Mouse (Mus musculus) heart, adult 2 months (tissue): Measurements from ENCODE around the gene Limch1. TPM values are rescaled to one million over a fixed set of nuclear protein-coding genes. Genes with fewer than 3 reads are reported as not detected.

Experiments used
- DNase-seq, 2 experiments: peaks; one replicate each; pipeline ENCODE4 v3.0.0; 2021
- H3K27ac ChIP-seq: fragments of 200-600 bp; 2 replicates; pipeline ENCODE4 v1.8.1; 2022
- H3K27me3 ChIP-seq: fragments of 200-500 bp; 2 replicates; pipeline ENCODE4 v1.6.1; 2012; ENCODE audit warnings: mild to moderate bottlenecking, low read length, inconsistent platforms, mixed read lengths; ENCODE audit not compliant: control insufficient read depth, insufficient read depth
- H3K36me3 ChIP-seq: fragments of 200-500 bp; 2 replicates; pipeline ENCODE4 v1.6.1; 2012; ENCODE audit warnings: low read length, inconsistent platforms; ENCODE audit not compliant: control insufficient read depth, insufficient read depth
- H3K4me1 ChIP-seq: fragments of 200-500 bp; 2 replicates; pipeline ENCODE4 v1.6.1; 2011; ENCODE audit warnings: low read length; ENCODE audit not compliant: control insufficient read depth, insufficient read depth
- H3K4me3 ChIP-seq: fragments of 200-600 bp; 2 replicates; pipeline ENCODE4 v1.8.1; 2022
- H3K79me2 ChIP-seq: fragments of 200-500 bp; replicated peaks from 2 replicates; pipeline ENCODE4 v1.6.1; 2012; ENCODE audit warnings: mild to moderate bottlenecking, inconsistent platforms, low read length, moderate library complexity, mixed read lengths; ENCODE audit not compliant: control insufficient read depth, insufficient read depth
- H3K9ac ChIP-seq: fragments of 200-500 bp; 2 replicates; pipeline ENCODE4 v1.6.1; 2012; ENCODE audit warnings: low read depth, mild to moderate bottlenecking, control low read depth, inconsistent platforms, low read length, mixed read lengths
- CTCF ChIP-seq: fragments of 200-600 bp; IDR thresholded peaks from 2 replicates; pipeline ENCODE4 v1.8.1; 2022; ENCODE audit warnings: antibody characterized with exemption, mild to moderate bottlenecking, moderate library complexity
- EP300 ChIP-seq: fragments of 200-500 bp; IDR thresholded peaks from 2 replicates; pipeline ENCODE4 v1.6.1; 2011; ENCODE audit warnings: low read depth, low read length, control low read depth; ENCODE audit not compliant: insufficient read depth
- POLR2A ChIP-seq: fragments of 200-500 bp; IDR thresholded peaks from 2 replicates; pipeline ENCODE4 v1.6.1; 2011; ENCODE audit warnings: mild to moderate bottlenecking, low read depth, low read length, control low read depth; ENCODE audit not compliant: insufficient read depth
- WGBS: fragments of 180-500 bp; shearing (Covaris S2); methylation state at CpG from one replicate; pipeline ENCODE4 v1.1.7; 2018; 5-methylcytosine and 5-hydroxymethylcytosine counted together
- intact Hi-C: fragments of 180-260 bp; cut with DNase I; formaldehyde crosslinking; loops from one replicate; pipeline ENCODE4 v1.15.1; 2025
- polyA plus RNA-seq: library from polyadenylated mRNA; depleted of rRNA; stranded (reverse); fragments of >200 nt; gene quantifications from 2 replicates; pipeline ENCODE4 v1.2.3, GENCODE M21; 2012
- total RNA-seq, 2 experiments: library from RNA; stranded (reverse); gene quantifications; 2 replicates each; pipeline ENCODE4 v1.2.3; 2021

The Limch1 gene
- total and polyA plus RNA-seq, 3 experiments = 60.2 to 277 (median 230) TPM

- H3K79me2 ChIP-seq = 0 out of 2 replicates have a peak, but pooled peaks cover 2% of the 10 kb centered on the region
- H3K27me3 ChIP-seq = no peaks in the 10 kb centered on the region
- intact Hi-C loops = no loop called here
- no peak overlapping the region for H3K4me3 ChIP-seq
- no peak for DNase-seq
- H3K4me1 ChIP-seq = peaks cover 7% of the 10 kb centered on the region
- H3K36me3 ChIP-seq = peaks cover 2% of the 10 kb centered on the region; the same call in 1 of the 2 replicates
- no peak overlapping the region for H3K27ac ChIP-seq
- no peak for TF ChIP-seq EP300
- no peak for TF ChIP-seq POLR2A
- TF ChIP-seq CTCF = no peak
- H3K9ac ChIP-seq = no peak overlapping the region
- 13% methylated on average over 2 of the region's 2 CpGs for WGBS
These were observed 164.3 kb downstream of the Limch1 start for GRCm38 (mm10) chr5:66909962-66910361.

- Histone ChIP-seq H3K27me3 (no peaks in the 10 kb centered on the region), H3K36me3 (peaks cover 4% of the 10 kb centered on the region; the same call in 1 of the 2 replicates), H3K79me2 (0 out of 2 replicates have a peak, but pooled peaks cover 2% of the 10 kb centered on the region), H3K4me1 (peaks cover 1% of the 10 kb centered on the region; the same call in 1 of the 2 replicates), H3K9ac (no peak overlapping the region), H3K4me3 (no peak overlapping the region), H3K27ac (no peak overlapping the region)
- 93% methylated on average over 9 of the region's 9 CpGs for WGBS
- intact Hi-C loops = no loop called here
- no peak for DNase-seq
- no peak for TF ChIP-seq CTCF
- no peak for TF ChIP-seq POLR2A
These were observed 165.0 kb downstream of the Limch1 start for GRCm38 (mm10) chr5:66910610-66911009.

GRCm38 (mm10) chr5:66911068-66911467 is 165.4 kb downstream of the Limch1 start:
- TF ChIP-seq POLR2A = no peak
- no peak for TF ChIP-seq CTCF
- TF ChIP-seq EP300 = no peak

GRCm38 (mm10) chr5:66913791-66914190 is 168.2 kb downstream of the Limch1 start:
- H3K9ac ChIP-seq = no peak overlapping the region
- H3K4me1 ChIP-seq = peaks cover 6% of the 10 kb centered on the region
- TF ChIP-seq EP300 = no peak
- TF ChIP-seq CTCF = no peak
- H3K79me2 ChIP-seq = peaks cover 2% of the 10 kb centered on the region; the same call in 1 of the 2 replicates
- no peaks in the 10 kb centered on the region for H3K27me3 ChIP-seq
- peaks cover 6% of the 10 kb centered on the region; the same call in 1 of the 2 replicates for H3K36me3 ChIP-seq
- H3K27ac ChIP-seq = no peak overlapping the region
- DNase-seq = no peak
- no peak overlapping the region for H3K4me3 ChIP-seq
- intact Hi-C loops = no loop called here
- WGBS = 88% methylated on average over 6 of the region's 6 CpGs

More at GRCm38 (mm10) chr5:66911068-66911467, 165.4 kb downstream of the Limch1 start:
- WGBS = 68% methylated on average over 4 of the region's 4 CpGs
- H3K36me3 ChIP-seq = peaks cover 4% of the 10 kb centered on the region; the same call in 1 of the 2 replicates
- H3K27ac ChIP-seq = no peak overlapping the region
- H3K79me2 ChIP-seq = 0 out of 2 replicates have a peak, but pooled peaks cover 2% of the 10 kb centered on the region
- peaks cover 1% of the 10 kb centered on the region for H3K4me1 ChIP-seq
- no peaks in the 10 kb centered on the region for H3K27me3 ChIP-seq
- no peak overlapping the region for H3K9ac ChIP-seq
- no peak for DNase-seq
- H3K4me3 ChIP-seq = no peak overlapping the region
- intact Hi-C loops = no loop called here

GRCm38 (mm10) chr5:66917353-66918315 is 172.0 kb downstream of the Limch1 start:
- H3K27me3 ChIP-seq = no peaks in the 10 kb centered on the region
- no peak overlapping the region for H3K27ac ChIP-seq
- no peak overlapping the region for H3K4me3 ChIP-seq
- WGBS = 92% methylated on average over 8 of the region's 8 CpGs
- peaks cover 2% of the 10 kb centered on the region for H3K79me2 ChIP-seq
- no peak overlapping the region for H3K9ac ChIP-seq
- intact Hi-C loops = no loop called here
- TF ChIP-seq CTCF = peak; percentile 47
- TF ChIP-seq POLR2A = no peak
- H3K4me1 ChIP-seq = peaks cover 9% of the 10 kb centered on the region
- H3K36me3 ChIP-seq = peaks cover 6% of the 10 kb centered on the region; the same call in 1 of the 2 replicates
- DNase-seq = no peak
